In genomic region chr15:27792473-27792872, GRCm38 (mm10) we compare ENCODE assay signal across 15 mouse cellular contexts.
DNase-seq lines count a peak whose midpoint lies in the region; ATAC-seq and TF ChIP-seq lines count a peak whose summit lies in the region.
"Had no signal": no experiment of that assay in that cellular context is flagged by ENCODE, and none has a peak within 500 bp of the region (broad histone marks: within the 10 kb centered on the region; RNA-seq: fewer than 3 reads in every experiment).

No protein-coding gene starts in this region.

- H3K9me3 ChIP-seq in heart, embryonic 12.5 days (replicated peaks), result no peaks in the 10 kb centered on the region
- no peaks in the 10 kb centered on the region for H3K9me3 ChIP-seq in limb, embryonic 12.5 days
- H3K9me3 ChIP-seq in stomach, postnatal 0 days (ENCODE audit: control insufficient read depth, low read length), result no peaks in the 10 kb centered on the region
- H3K9me3 ChIP-seq: heart, embryonic 15.5 days; liver, embryonic 12.5 days had no signal

- no peak overlapping the region for H3K4me2 ChIP-seq in heart, embryonic 12.5 days
- H3K4me2 ChIP-seq in limb, embryonic 12.5 days, result no peak overlapping the region
- no peak overlapping the region for H3K4me2 ChIP-seq in stomach, postnatal 0 days (replicated peaks; ENCODE audit: low read depth)
- H3K4me2 ChIP-seq: heart, embryonic 15.5 days; liver, embryonic 12.5 days had no signal

- WGBS in heart, embryonic 12.5 days, result 51% methylated on average over 11 of the region's 11 CpGs
- 54% methylated on average over 11 of the region's 11 CpGs for WGBS in spleen, adult 2 months
- 67% methylated on average over 11 of the region's 11 CpGs for WGBS in limb, embryonic 12.5 days
- 35% methylated on average over 11 of the region's 11 CpGs for WGBS in stomach, postnatal 0 days

- H3K27me3 ChIP-seq in heart, embryonic 12.5 days (replicated peaks), result no peaks in the 10 kb centered on the region
- H3K27me3 ChIP-seq in spleen, adult 2 months (ENCODE audit: control insufficient read depth, insufficient read depth, low read length), result no peaks in the 10 kb centered on the region
- no peaks in the 10 kb centered on the region for H3K27me3 ChIP-seq in limb, embryonic 12.5 days
- no peaks in the 10 kb centered on the region for H3K27me3 ChIP-seq in stomach, postnatal 0 days (ENCODE audit: control insufficient read depth, insufficient read depth, low read length)
- H3K27me3 ChIP-seq: heart, embryonic 15.5 days; liver, embryonic 12.5 days had no signal

- peaks cover 75% of the 10 kb centered on the region for H3K4me1 ChIP-seq in heart, embryonic 12.5 days (replicated peaks)
- peaks cover 25% of the 10 kb centered on the region; the same call in 1 of the 2 replicates for H3K4me1 ChIP-seq in spleen, adult 2 months (ENCODE audit: control insufficient read depth, insufficient read depth, insufficient read length)
- H3K4me1 ChIP-seq in limb, embryonic 12.5 days (replicated peaks), result peaks cover 87% of the 10 kb centered on the region
- H3K4me1 ChIP-seq in stomach, postnatal 0 days (replicated peaks; ENCODE audit: control insufficient read depth, insufficient read depth), result peaks cover 2% of the 10 kb centered on the region; the same call in 1 of the 2 replicates

- H3K9ac ChIP-seq in heart, embryonic 12.5 days, result no peak overlapping the region
- H3K9ac ChIP-seq in limb, embryonic 12.5 days (replicated peaks), result no peak overlapping the region
- H3K9ac ChIP-seq in stomach, postnatal 0 days (ENCODE audit: low read length), result no peak overlapping the region
- H3K9ac ChIP-seq: heart, embryonic 15.5 days; liver, embryonic 12.5 days had no signal

- TF ChIP-seq POLR2A in spleen, adult 2 months (IDR thresholded peaks at IDR 0.05; ENCODE audit: low read depth, low read length), result no peak

- no peak for TF ChIP-seq CTCF in spleen, adult 2 months (IDR thresholded peaks at IDR 0.05; ENCODE audit: extremely low read depth, insufficient read depth, insufficient read length, insufficient replicate concordance)
- TF ChIP-seq CTCF in stomach, postnatal 0 days (IDR thresholded peaks at IDR 0.05; ENCODE audit: low read depth), result peak; percentile 19; the same call in 1 of the 2 replicates

- no peak for DNase-seq in heart, postnatal 25 days (ENCODE audit: low spot score)
- DNase-seq in spleen, adult 2 months (ENCODE audit: low read depth in 1 of 2, low spot score in 2 of 2), result no peak
- DNase-seq in spleen, postnatal 14 days (ENCODE audit: low spot score in 2 of 2), result no peak
- DNase-seq in stomach, postnatal 0 days (ENCODE audit: low spot score), result no peak
- DNase-seq in liver, result no peak
- DNase-seq in frontal cortex, postnatal 14 days (ENCODE audit: low spot score in 2 of 2), result no peak
- DNase-seq: adrenal gland, postnatal 25 days; cerebellum, adult 11-12 months; gastrocnemius, adult 2 months; kidney, adult 2 months; spleen, adult 18-20 months had no signal

- no peaks in the 10 kb centered on the region for H3K36me3 ChIP-seq in heart, embryonic 12.5 days
- H3K36me3 ChIP-seq in spleen, adult 2 months (ENCODE audit: control insufficient read depth, insufficient read depth, low read length), result no peaks in the 10 kb centered on the region
- H3K36me3 ChIP-seq in limb, embryonic 12.5 days, result no peaks in the 10 kb centered on the region
- peaks cover 6% of the 10 kb centered on the region for H3K36me3 ChIP-seq in stomach, postnatal 0 days (ENCODE audit: control insufficient read depth, insufficient read depth, low read length)
- H3K36me3 ChIP-seq: heart, embryonic 15.5 days had no signal

- TF ChIP-seq EP300 in stomach, postnatal 0 days (optimal IDR thresholded peaks at IDR 0.05), result no peak

- H3K4me3 ChIP-seq in heart, embryonic 12.5 days, result no peak overlapping the region
- H3K4me3 ChIP-seq in spleen, adult 2 months (ENCODE audit: extremely low read depth, insufficient read depth, insufficient read length), result no peak overlapping the region
- no peak overlapping the region for H3K4me3 ChIP-seq in limb, embryonic 12.5 days (replicated peaks)
- no peak overlapping the region for H3K4me3 ChIP-seq in stomach, postnatal 0 days (ENCODE audit: low read depth, low read length)
- H3K4me3 ChIP-seq: gastrocnemius, adult 2 months; heart, embryonic 15.5 days; liver, embryonic 12.5 days had no signal

- intact Hi-C loops in heart, postnatal 25 days (cut with DNase I), result no loop called here

- no peak for ATAC-seq in heart, embryonic 12.5 days (ENCODE audit: insufficient number of reproducible peaks, low FRiP score)
- ATAC-seq in limb, embryonic 12.5 days (ENCODE audit: insufficient number of reproducible peaks, insufficient read depth, low FRiP score, low TSS enrichment, low read depth), result no peak
- ATAC-seq in stomach, postnatal 0 days (ENCODE audit: low FRiP score, low TSS enrichment), result no peak
- ATAC-seq: liver, embryonic 12.5 days had no signal

- peak overlapping the region; percentile 36 for H3K27ac ChIP-seq in heart, embryonic 12.5 days (ENCODE audit: poor library complexity, severe bottlenecking)
- H3K27ac ChIP-seq in spleen, adult 2 months (ENCODE audit: insufficient read depth, low read length), result peak overlapping the region; percentile 48
- H3K27ac ChIP-seq in limb, embryonic 12.5 days, result peak overlapping the region; percentile 83
- H3K27ac ChIP-seq in stomach, postnatal 0 days (replicated peaks), result no peak overlapping the region
- H3K27ac ChIP-seq: gastrocnemius, adult 2 months; liver, embryonic 12.5 days had no signal
